Mouse (Mus musculus) myocyte (in vitro differentiated cells): ENCODE results near the gene Adcy6.

Experiments used
- MYOD1 ChIP-seq, 3 experiments: IDR thresholded peaks; one replicate each; pipeline ENCODE4 v1.6.1; 2011; ENCODE audit warnings: control low read depth in 2 of 3, low read depth in 2 of 3, mild to moderate bottlenecking in 2 of 3, moderate library complexity in 1 of 3; ENCODE audit not compliant: insufficient read length in 2 of 3, control insufficient read depth in 1 of 3
- POLR2A ChIP-seq: IDR thresholded peaks from one replicate; pipeline ENCODE4 v1.6.1; 2011; ENCODE audit warnings: low read depth, mild to moderate bottlenecking, control low read depth, moderate library complexity; ENCODE audit not compliant: insufficient read length
- TCF12 ChIP-seq: IDR thresholded peaks from one replicate; pipeline ENCODE4 v1.6.1; 2011; ENCODE audit warnings: mild to moderate bottlenecking, control low read depth; ENCODE audit not compliant: poor library complexity, insufficient read depth, severe bottlenecking
- TCF3 ChIP-seq: IDR thresholded peaks from one replicate; pipeline ENCODE4 v1.6.1; 2011; ENCODE audit warnings: low read depth, control low read depth; ENCODE audit not compliant: insufficient read length

DNA sequence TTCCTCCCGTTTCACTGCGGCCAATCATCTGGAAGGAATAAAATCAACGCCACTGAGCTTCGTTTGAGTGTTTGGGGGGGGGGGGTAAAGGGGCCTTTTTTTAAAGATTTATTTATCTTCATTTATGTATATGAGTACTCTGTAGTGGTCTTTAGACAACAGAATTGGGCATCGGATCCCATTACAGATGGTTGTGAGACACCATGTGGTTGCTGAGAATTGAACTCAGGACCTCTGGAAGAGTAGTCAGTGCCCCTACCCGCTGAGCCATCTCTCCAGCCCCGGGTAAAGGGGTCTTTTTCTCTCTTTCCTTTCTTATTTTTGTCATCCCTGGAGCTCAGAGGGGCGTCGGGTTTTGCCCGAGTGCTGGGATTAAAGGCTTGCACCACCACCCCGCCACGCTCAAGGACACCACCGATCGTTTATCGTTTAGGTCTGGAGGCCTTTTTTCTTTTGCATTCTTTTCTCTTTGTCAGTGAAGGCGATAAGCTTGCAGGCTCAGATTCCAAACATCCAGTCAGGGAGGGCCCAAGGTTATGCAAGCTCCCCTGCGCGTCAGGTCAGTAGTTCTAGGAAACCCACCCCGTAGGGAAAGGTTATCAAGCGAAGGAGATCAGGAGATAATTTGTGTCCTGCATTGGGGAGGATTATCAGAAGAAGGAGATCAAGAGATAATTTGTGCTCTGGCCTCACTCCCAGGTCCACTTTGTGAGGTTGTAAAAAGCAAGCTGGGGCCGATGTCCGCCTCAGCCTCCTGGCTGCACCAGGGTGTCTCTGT is 41.4 kb downstream of the Adcy6 start:
- TF ChIP-seq MYOD1 (IDR thresholded peaks at IDR 0.05; ENCODE audit: control insufficient read depth in 1 of 3, insufficient read length in 2 of 3, low read depth in 2 of 3) (no peak), TCF3 (no peak), TCF12 (no peak), POLR2A (no peak)
